8 mouse cellular contexts compared by ENCODE assay signal in genomic region chr10:96686659-96687440, GRCm38 (mm10).
A peak's percentile ranks its signal among the peaks of the same experiment; 100 is the strongest.
DNase-seq lines count a peak whose midpoint lies in the region; ATAC-seq and TF ChIP-seq lines count a peak whose summit lies in the region.

No protein-coding gene starts in this region.

- H3K36me3 ChIP-seq in neural tube, embryonic 14.5 days (ENCODE audit: control insufficient read depth, insufficient read depth, low read length): no peaks in the 10 kb centered on the region
- H3K36me3 ChIP-seq in neural tube, embryonic 15.5 days: no peaks in the 10 kb centered on the region
- no peaks in the 10 kb centered on the region for H3K36me3 ChIP-seq in kidney, embryonic 16.5 days (ENCODE audit: insufficient read depth, low read length)
- H3K36me3 ChIP-seq in thymus, adult 2 months (ENCODE audit: control insufficient read depth, insufficient read depth, low read length): no peaks in the 10 kb centered on the region

- H3K27me3 ChIP-seq in neural tube, embryonic 14.5 days (ENCODE audit: control insufficient read depth, insufficient read depth, low read length): no peaks in the 10 kb centered on the region
- H3K27me3 ChIP-seq in neural tube, embryonic 15.5 days (replicated peaks): no peaks in the 10 kb centered on the region
- no peaks in the 10 kb centered on the region for H3K27me3 ChIP-seq in kidney, embryonic 16.5 days (ENCODE audit: insufficient read depth, low read length)
- no peaks in the 10 kb centered on the region for H3K27me3 ChIP-seq in thymus, adult 2 months (ENCODE audit: control insufficient read depth, insufficient read depth, low read length)

- no peaks in the 10 kb centered on the region for H3K9me3 ChIP-seq in neural tube, embryonic 14.5 days (ENCODE audit: control insufficient read depth, low read length)
- no peaks in the 10 kb centered on the region for H3K9me3 ChIP-seq in neural tube, embryonic 15.5 days (replicated peaks)
- no peaks in the 10 kb centered on the region for H3K9me3 ChIP-seq in kidney, embryonic 16.5 days (ENCODE audit: low read length)

- no peak overlapping the region for H3K4me2 ChIP-seq in neural tube, embryonic 14.5 days (ENCODE audit: low read depth, low read length)
- no peak overlapping the region for H3K4me2 ChIP-seq in neural tube, embryonic 15.5 days
- H3K4me2 ChIP-seq in kidney, embryonic 16.5 days (replicated peaks; ENCODE audit: low read depth, low read length): no peak overlapping the region

- 0 out of 2 replicates have a peak, but pooled peaks have one; percentile 51 for ATAC-seq in neural tube, embryonic 14.5 days (ENCODE audit: low read depth)
- ATAC-seq in neural tube, embryonic 15.5 days (ENCODE audit: low FRiP score): no peak
- peak; percentile 91 for ATAC-seq in kidney, embryonic 16.5 days (ENCODE audit: low FRiP score, low TSS enrichment)

- no peak for TF ChIP-seq POLR2A in thymus, adult 2 months (IDR thresholded peaks at IDR 0.05; ENCODE audit: control insufficient read depth, extremely low read depth, insufficient read depth, low read length, poor library complexity)

- 71% methylated on average over 6 of the region's 6 CpGs for WGBS in neural tube, embryonic 14.5 days
- 65% methylated on average over 6 of the region's 6 CpGs for WGBS in neural tube, embryonic 15.5 days
- WGBS in kidney, embryonic 16.5 days: 45% methylated on average over 6 of the region's 6 CpGs
- WGBS in thymus, adult 2 months: 92% methylated on average over 6 of the region's 6 CpGs

- H3K4me1 ChIP-seq in neural tube, embryonic 14.5 days (ENCODE audit: control insufficient read depth, insufficient read depth, low read length): no peaks in the 10 kb centered on the region
- H3K4me1 ChIP-seq in neural tube, embryonic 15.5 days: peaks cover 9% of the 10 kb centered on the region; the same call in 1 of the 2 replicates
- peaks cover 36% of the 10 kb centered on the region for H3K4me1 ChIP-seq in kidney, embryonic 16.5 days (ENCODE audit: insufficient read depth, low read length)
- peaks cover 19% of the 10 kb centered on the region for H3K4me1 ChIP-seq in thymus, adult 2 months (replicated peaks; ENCODE audit: control insufficient read depth, insufficient read depth, low read length)

- H3K27ac ChIP-seq in neural tube, embryonic 14.5 days (ENCODE audit: low read depth, low read length): no peak overlapping the region
- no peak overlapping the region for H3K27ac ChIP-seq in neural tube, embryonic 15.5 days (replicated peaks)
- peak overlapping the region; percentile 82 for H3K27ac ChIP-seq in kidney, embryonic 16.5 days (ENCODE audit: low read length)
- H3K27ac ChIP-seq in thymus, adult 2 months (ENCODE audit: control insufficient read depth, insufficient read depth, low read length): no peak overlapping the region; the same call in 1 of the 2 replicates

- no peak overlapping the region for H3K9ac ChIP-seq in neural tube, embryonic 14.5 days (replicated peaks; ENCODE audit: low read depth, low read length)
- no peak overlapping the region for H3K9ac ChIP-seq in neural tube, embryonic 15.5 days (replicated peaks)
- H3K9ac ChIP-seq in kidney, embryonic 16.5 days (replicated peaks; ENCODE audit: low read length): no peak overlapping the region

- DNase-seq in heart, adult 8-10 months (ENCODE audit: low spot score): peak; percentile 29
- DNase-seq in lung, postnatal 10 days: peak; percentile 79
- no peak for DNase-seq in thymus, adult 2 months
- DNase-seq in thymus, postnatal 14 days: no peak
- no peak for DNase-seq in cerebellum, postnatal 4 days (ENCODE audit: low spot score in 2 of 2)

- H3K4me3 ChIP-seq in neural tube, embryonic 14.5 days (ENCODE audit: low read depth, low read length): no peak overlapping the region
- H3K4me3 ChIP-seq in neural tube, embryonic 15.5 days (replicated peaks): no peak overlapping the region
- no peak overlapping the region for H3K4me3 ChIP-seq in kidney, embryonic 16.5 days (ENCODE audit: low read length)
- H3K4me3 ChIP-seq in thymus, adult 2 months (ENCODE audit: control insufficient read depth, insufficient read depth, low read length): no peak overlapping the region

- TF ChIP-seq CTCF in thymus, adult 2 months (IDR thresholded peaks at IDR 0.05; ENCODE audit: borderline replicate concordance, control insufficient read depth, extremely low read depth, insufficient read depth, low read length, poor library complexity): no peak

Comparison
In these comparisons a context has a peak if more than half of its experiments do, and no peak if none do; other contexts are left out.
1. DNase-seq: peak in heart, adult 8-10 months (single experiment) and lung, postnatal 10 days (single experiment); none in thymus, adult 2 months (single experiment), thymus, postnatal 14 days (single experiment) and cerebellum, postnatal 4 days (0 of 2).